Mouse (Mus musculus): Measurements from ENCODE around the gene Ankib1. TPM values are rescaled to one million over a fixed set of nuclear protein-coding genes. Genes with fewer than 3 reads are reported as not detected.
"Not testable (repeated sequence)": the region's sequence is repeated elsewhere in the genome, so short reads cannot be mapped to it uniquely, and the experiment has no call there.

The Ankib1 gene
- polyA plus RNA-seq, 1 experiment from 2014 or later, result 15.8 TPM

- H3K4me2 ChIP-seq (replicated peaks; ENCODE audit: low read depth, low read length), result no peak within 1 kb of the TSS
- no peak for ATAC-seq (ENCODE audit: low FRiP score)
- H3K27me3 ChIP-seq (ENCODE audit: control insufficient read depth, insufficient read depth, low read length), result no peaks in the 10 kb centered on the region
- H3K9ac ChIP-seq (ENCODE audit: low read depth, low read length), result no peak within 1 kb of the TSS
- no peaks in the 10 kb centered on the region for H3K4me1 ChIP-seq (replicated peaks; ENCODE audit: control insufficient read depth, insufficient read depth, low read length)
- DNase-seq (ENCODE audit: low spot score), result no peak
- H3K36me3 ChIP-seq (ENCODE audit: control insufficient read depth, insufficient read depth, low read length), result no peaks in the 10 kb centered on the region
- H3K27ac ChIP-seq (ENCODE audit: low read depth, low read length), result no peak within 1 kb of the TSS
- WGBS, result 79% methylated on average over 5 of the region's 5 CpGs
- H3K4me3 ChIP-seq (ENCODE audit: low read depth, low read length), result no peak within 1 kb of the TSS
- H3K9me3 ChIP-seq (ENCODE audit: control insufficient read depth, low read length), result no peaks in the 10 kb centered on the region
Measured at GRCm38 (mm10) chr5:3657085-3657484, 145.6 kb downstream of the Ankib1 start, which contains the start of gene Gatad1. Gene Gatad1, minus strand, starts transcription at chr5:3657185.

DNA sequence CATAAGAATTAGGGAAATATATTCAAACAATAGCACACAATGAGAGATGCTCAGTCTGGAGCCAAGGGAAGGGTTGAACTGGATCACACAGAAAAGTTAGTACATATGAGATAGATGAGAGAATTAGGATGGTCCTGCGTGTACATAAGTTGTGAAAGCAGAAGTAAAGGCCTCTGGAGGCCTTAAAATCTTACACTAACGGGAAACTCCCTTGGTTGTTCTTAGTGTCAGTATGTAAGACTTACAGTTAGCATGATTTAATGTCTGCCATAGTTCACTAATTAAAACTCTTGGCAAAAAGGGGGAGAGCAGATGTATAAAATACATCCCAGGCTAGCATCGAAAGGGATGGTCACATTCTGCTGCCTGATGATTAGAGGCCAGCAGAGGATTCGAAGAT lies 148.9 kb downstream of the Ankib1 start:
- Histone ChIP-seq H3K27ac (ENCODE audit: low read depth, low read length) (no peak overlapping the region), H3K9me3 (ENCODE audit: control insufficient read depth, low read length) (no peaks in the 10 kb centered on the region), H3K9ac (ENCODE audit: low read depth, low read length) (no peak overlapping the region), H3K4me2 (replicated peaks; ENCODE audit: low read depth, low read length) (no peak overlapping the region), H3K27me3 (ENCODE audit: control insufficient read depth, insufficient read depth, low read length) (no peaks in the 10 kb centered on the region), H3K36me3 (ENCODE audit: control insufficient read depth, insufficient read depth, low read length) (no peaks in the 10 kb centered on the region), H3K4me1 (replicated peaks; ENCODE audit: control insufficient read depth, insufficient read depth, low read length) (no peaks in the 10 kb centered on the region), H3K4me3 (ENCODE audit: low read depth, low read length) (no peak overlapping the region)
- 92% methylated on average over 4 of the region's 4 CpGs for WGBS
- ATAC-seq (ENCODE audit: low FRiP score) (no peak), DNase-seq (ENCODE audit: low spot score) (no peak)

DNA sequence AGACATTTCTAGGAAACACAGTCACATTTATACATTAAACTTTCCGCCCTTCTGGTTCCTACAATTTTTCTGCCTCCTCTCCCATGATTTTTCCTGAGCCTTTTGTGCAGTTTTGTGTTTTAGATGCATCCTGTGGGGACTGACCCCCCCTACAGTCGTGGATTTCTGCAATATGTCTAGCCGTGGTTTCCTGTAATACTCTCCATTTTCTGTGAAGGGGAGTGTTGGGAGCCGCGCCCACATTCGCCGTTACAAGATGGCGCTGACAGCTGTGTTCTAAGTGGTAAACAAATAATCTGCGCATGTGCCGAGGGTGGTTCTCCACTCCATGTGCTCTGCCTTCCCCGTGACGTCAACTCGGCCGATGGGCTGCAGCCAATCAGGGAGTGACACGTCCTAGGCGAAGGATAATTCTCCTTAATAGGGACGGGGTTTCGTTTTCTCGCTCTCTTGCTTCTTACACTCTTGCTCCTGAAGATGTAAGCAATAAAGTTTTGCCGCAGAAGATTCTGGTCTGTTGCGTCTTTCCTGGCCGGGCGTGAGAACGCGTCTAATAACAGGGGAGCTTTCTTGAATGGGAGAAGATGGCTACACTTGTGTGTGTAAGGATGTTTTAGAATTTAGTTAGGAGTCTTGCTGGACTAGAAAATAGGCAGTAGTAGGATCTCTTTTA lies 149.7 kb downstream of the Ankib1 start:
- H3K27me3 ChIP-seq (ENCODE audit: control insufficient read depth, insufficient read depth, low read length); H3K4me3 ChIP-seq (ENCODE audit: low read depth, low read length); H3K27ac ChIP-seq (ENCODE audit: low read depth, low read length); H3K36me3 ChIP-seq (ENCODE audit: control insufficient read depth, insufficient read depth, low read length); H3K4me2 ChIP-seq (replicated peaks; ENCODE audit: low read depth, low read length); ATAC-seq (ENCODE audit: low FRiP score); DNase-seq (ENCODE audit: low spot score); H3K9me3 ChIP-seq (ENCODE audit: control insufficient read depth, low read length); H3K9ac ChIP-seq (ENCODE audit: low read depth, low read length); H3K4me1 ChIP-seq (replicated peaks; ENCODE audit: control insufficient read depth, insufficient read depth, low read length): not testable (repeated sequence)
- 95% methylated on average over 14 of the region's 25 CpGs for whole genome bisulfite sequencing

GRCm38 (mm10) chr5:3651621-3652020 lies 151.1 kb downstream of the Ankib1 start:
- no peaks in the 10 kb centered on the region for H3K4me1 ChIP-seq (replicated peaks; ENCODE audit: control insufficient read depth, insufficient read depth, low read length)
- 87% methylated on average over 5 of the region's 5 CpGs for WGBS
- H3K4me3 ChIP-seq (ENCODE audit: low read depth, low read length), result no peak overlapping the region
- H3K27me3 ChIP-seq (ENCODE audit: control insufficient read depth, insufficient read depth, low read length), result no peaks in the 10 kb centered on the region
- DNase-seq (ENCODE audit: low spot score) (no peak), ATAC-seq (ENCODE audit: low FRiP score) (no peak)
- no peaks in the 10 kb centered on the region for H3K9me3 ChIP-seq (ENCODE audit: control insufficient read depth, low read length)
- no peak overlapping the region for H3K27ac ChIP-seq (ENCODE audit: low read depth, low read length)
- no peak overlapping the region for H3K4me2 ChIP-seq (replicated peaks; ENCODE audit: low read depth, low read length)
- no peak overlapping the region for H3K9ac ChIP-seq (ENCODE audit: low read depth, low read length)
- H3K36me3 ChIP-seq (ENCODE audit: control insufficient read depth, insufficient read depth, low read length), result no peaks in the 10 kb centered on the region

GRCm38 (mm10) chr5:3650881-3651280 lies 151.8 kb downstream of the Ankib1 start, which contains the start of gene Tmbim7:
Gene Tmbim7, plus strand, starts transcription at chr5:3651181.
- H3K4me3 ChIP-seq (ENCODE audit: low read depth, low read length), result no peak within 1 kb of the TSS
- H3K4me2 ChIP-seq (replicated peaks; ENCODE audit: low read depth, low read length), result no peak within 1 kb of the TSS
- no peaks in the 10 kb centered on the region for H3K27me3 ChIP-seq (ENCODE audit: control insufficient read depth, insufficient read depth, low read length)
- H3K36me3 ChIP-seq (ENCODE audit: control insufficient read depth, insufficient read depth, low read length), result no peaks in the 10 kb centered on the region
- H3K9ac ChIP-seq (ENCODE audit: low read depth, low read length), result no peak within 1 kb of the TSS
- no peaks in the 10 kb centered on the region for H3K4me1 ChIP-seq (replicated peaks; ENCODE audit: control insufficient read depth, insufficient read depth, low read length)
- DNase-seq (ENCODE audit: low spot score) (no peak), ATAC-seq (ENCODE audit: low FRiP score) (no peak)
- H3K9me3 ChIP-seq (ENCODE audit: control insufficient read depth, low read length), result no peaks in the 10 kb centered on the region
- H3K27ac ChIP-seq (ENCODE audit: low read depth, low read length), result no peak within 1 kb of the TSS
- WGBS, result 87% methylated on average over 6 of the region's 6 CpGs

DNA sequence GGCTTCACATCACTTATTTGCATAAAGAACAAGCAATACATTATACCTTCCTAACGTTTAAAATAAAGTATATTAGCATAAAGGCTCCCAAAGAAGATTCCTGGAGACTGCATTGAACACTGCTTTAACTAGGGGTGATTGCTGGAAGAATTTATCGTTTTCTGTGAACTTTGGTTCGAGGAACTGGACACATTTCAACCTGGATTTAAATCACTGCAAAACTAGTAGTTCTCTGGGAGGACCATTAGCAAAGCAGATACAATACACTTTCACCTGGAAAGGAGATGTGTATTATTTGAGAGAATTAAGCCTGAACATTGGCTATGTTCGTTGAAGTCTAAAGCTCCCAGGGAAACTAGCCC lies 153.9 kb downstream of the Ankib1 start:
- no peaks in the 10 kb centered on the region for H3K27me3 ChIP-seq (ENCODE audit: control insufficient read depth, insufficient read depth, low read length)
- no peaks in the 10 kb centered on the region for H3K9me3 ChIP-seq (ENCODE audit: control insufficient read depth, low read length)
- no peak overlapping the region for H3K4me2 ChIP-seq (replicated peaks; ENCODE audit: low read depth, low read length)
- ATAC-seq (ENCODE audit: low FRiP score), result no peak
- H3K27ac ChIP-seq (ENCODE audit: low read depth, low read length), result no peak overlapping the region
- DNase-seq (ENCODE audit: low spot score), result no peak
- no peak overlapping the region for H3K9ac ChIP-seq (ENCODE audit: low read depth, low read length)
- H3K4me1 ChIP-seq (replicated peaks; ENCODE audit: control insufficient read depth, insufficient read depth, low read length), result no peaks in the 10 kb centered on the region
- WGBS, result 74% methylated on average over 4 of the region's 4 CpGs
- H3K4me3 ChIP-seq (ENCODE audit: low read depth, low read length), result no peak overlapping the region
- no peaks in the 10 kb centered on the region for H3K36me3 ChIP-seq (ENCODE audit: control insufficient read depth, insufficient read depth, low read length)

DNA sequence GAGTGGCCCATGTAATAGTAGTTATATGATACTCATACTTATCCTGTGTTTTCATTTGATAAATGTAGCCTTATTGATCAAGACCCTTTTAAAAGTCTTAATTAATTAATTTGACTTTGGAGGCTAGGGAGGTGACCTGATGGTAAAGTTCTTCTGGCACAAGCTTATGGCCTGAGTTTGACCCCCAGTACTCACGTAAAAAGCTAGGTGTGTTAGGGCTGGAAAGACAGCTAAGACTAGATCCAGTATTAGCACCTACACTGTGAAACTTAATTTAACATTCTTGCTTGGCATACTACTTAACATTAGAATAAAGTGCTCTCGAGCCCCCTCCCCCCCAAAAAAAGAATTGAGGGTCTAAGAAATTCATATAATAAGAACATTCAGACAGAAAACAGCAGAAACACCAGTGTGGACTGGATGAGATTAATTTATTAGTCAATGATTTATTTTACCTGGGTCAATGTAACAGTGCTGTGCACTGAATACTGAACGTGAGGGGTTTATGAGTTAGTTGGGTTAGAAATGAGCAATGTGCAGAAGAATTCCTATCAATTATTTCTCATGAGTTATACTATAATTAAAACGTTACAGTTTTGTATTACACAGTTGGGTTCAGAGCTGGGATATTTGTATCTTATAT lies 154.4 kb downstream of the Ankib1 start:
- H3K4me3 ChIP-seq (ENCODE audit: low read depth, low read length), result no peak overlapping the region; the same call in 1 of the 2 replicates
- ATAC-seq (ENCODE audit: low FRiP score) (peak; percentile 62), DNase-seq (ENCODE audit: low spot score) (no peak)
- no peak overlapping the region for H3K9ac ChIP-seq (ENCODE audit: low read depth, low read length)
- H3K4me2 ChIP-seq (replicated peaks; ENCODE audit: low read depth, low read length), result no peak overlapping the region
- H3K4me1 ChIP-seq (replicated peaks; ENCODE audit: control insufficient read depth, insufficient read depth, low read length), result no peaks in the 10 kb centered on the region
- 54% methylated on average over 4 of the region's 4 CpGs for WGBS
- H3K36me3 ChIP-seq (ENCODE audit: control insufficient read depth, insufficient read depth, low read length), result no peaks in the 10 kb centered on the region
- no peak overlapping the region for H3K27ac ChIP-seq (ENCODE audit: low read depth, low read length)
- H3K27me3 ChIP-seq (ENCODE audit: control insufficient read depth, insufficient read depth, low read length), result no peaks in the 10 kb centered on the region
- H3K9me3 ChIP-seq (ENCODE audit: control insufficient read depth, low read length), result no peaks in the 10 kb centered on the region

DNA sequence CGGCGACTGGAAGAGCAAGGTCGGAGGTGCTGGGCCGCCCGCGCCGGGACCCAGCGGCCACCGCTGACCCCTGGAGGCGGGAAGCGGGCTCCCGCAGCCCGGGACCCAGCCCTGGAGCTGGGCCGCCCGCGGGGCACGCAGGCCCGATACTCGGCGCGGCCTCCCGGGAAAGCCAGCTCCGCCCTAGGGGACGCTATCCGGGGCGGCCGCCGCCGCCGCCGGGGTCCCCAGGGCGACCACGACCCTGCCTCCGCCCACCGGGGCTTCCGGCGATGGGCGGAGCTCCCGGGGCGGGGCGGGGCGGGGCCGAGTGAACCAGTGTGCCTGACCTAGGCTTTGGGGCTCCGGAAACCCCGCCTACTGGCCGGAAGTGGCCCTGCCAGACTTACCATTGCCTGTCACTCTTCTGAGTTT lies 155.0 kb downstream of the Ankib1 start:
- 2% methylated on average over 20 of the region's 46 CpGs for WGBS
- Histone ChIP-seq H3K4me1 (replicated peaks; ENCODE audit: control insufficient read depth, insufficient read depth, low read length) (no peaks in the 10 kb centered on the region), H3K27me3 (ENCODE audit: control insufficient read depth, insufficient read depth, low read length) (no peaks in the 10 kb centered on the region), H3K4me2 (replicated peaks; ENCODE audit: low read depth, low read length) (peak overlapping the region; percentile 56), H3K9ac (ENCODE audit: low read depth, low read length) (peak overlapping the region; percentile 93), H3K36me3 (ENCODE audit: control insufficient read depth, insufficient read depth, low read length) (no peaks in the 10 kb centered on the region), H3K27ac (ENCODE audit: low read depth, low read length) (peak overlapping the region; percentile 88), H3K4me3 (ENCODE audit: low read depth, low read length) (peak overlapping the region; percentile 95), H3K9me3 (ENCODE audit: control insufficient read depth, low read length) (no peaks in the 10 kb centered on the region)
- DNase-seq (ENCODE audit: low spot score) (peak; percentile 93), ATAC-seq (ENCODE audit: low FRiP score) (peak; percentile 98)
